Mouse (Mus musculus) ES-E14 (cell line): ENCODE results near the gene Mpeg1.

Experiments
- MAFK ChIP-seq: IDR thresholded peaks from 2 replicates; pipeline ENCODE4 v1.6.1; 2014; ENCODE audit warnings: mild to moderate bottlenecking, low read depth, low read length, inconsistent platforms; ENCODE audit not compliant: insufficient read depth
- ZNF384 ChIP-seq: IDR thresholded peaks from 2 replicates; pipeline ENCODE4 v1.6.1; 2012; ENCODE audit warnings: low read depth, low read length, inconsistent platforms

DNA sequence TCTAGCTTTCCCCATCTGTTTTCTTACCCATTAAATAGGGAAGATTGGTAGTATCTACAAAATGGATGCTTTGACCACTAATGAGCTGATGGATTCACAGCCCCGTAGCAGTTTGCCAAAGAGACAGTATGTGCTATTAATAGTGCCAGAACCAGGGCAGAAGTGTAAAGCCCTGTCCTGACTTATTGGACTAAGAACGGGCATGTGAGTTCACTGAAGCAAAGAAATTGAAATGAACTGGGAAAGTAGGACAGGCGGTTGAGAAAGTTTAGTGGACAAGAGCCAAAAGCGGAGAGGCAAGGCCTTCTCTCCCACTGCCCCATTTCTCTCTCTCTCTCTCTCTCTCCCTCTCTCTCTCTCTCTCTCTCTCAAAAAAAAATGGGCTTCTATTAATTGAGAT lies 23.6 kb downstream of the Mpeg1 start:
- no peak for TF ChIP-seq ZNF384
- no peak for TF ChIP-seq MAFK
